Mouse (Mus musculus) stomach, postnatal 0 days (tissue): ENCODE results near the gene Cenpj. TPM values are rescaled to one million over a fixed set of nuclear protein-coding genes. Genes with fewer than 3 reads are reported as not detected.
A peak's percentile ranks its signal among the peaks of the same experiment; 100 is the strongest.

Source experiments
- ATAC-seq: fragments of 200-750 bp; cut with Nextera tagmentation; 2 replicates; pipeline ENCODE4 v1.8.0; 2017; ENCODE audit not compliant: low FRiP score, low TSS enrichment
- DNase-seq: peaks from one replicate; pipeline ENCODE4 v3.0.0-alpha.2; 2016; ENCODE audit warnings: low spot score
- H3K27ac ChIP-seq: fragments of 300-500 bp; sonication (generic); replicated peaks from 2 replicates; pipeline ENCODE4 v1.5.1; 2014; ENCODE audit warnings: mild to moderate bottlenecking, control low read depth
- H3K27me3 ChIP-seq: fragments of 300-500 bp; sonication (generic); 2 replicates; pipeline ENCODE4 v1.6.1; 2014; ENCODE audit warnings: low read length; ENCODE audit not compliant: control insufficient read depth, insufficient read depth
- H3K36me3 ChIP-seq: fragments of 300-500 bp; sonication (generic); 2 replicates; pipeline ENCODE4 v1.6.1; 2014; ENCODE audit warnings: low read length, mixed read lengths; ENCODE audit not compliant: control insufficient read depth, insufficient read depth
- H3K4me1 ChIP-seq: fragments of 300-500 bp; sonication (generic); replicated peaks from 2 replicates; pipeline ENCODE4 v1.6.1; 2014; ENCODE audit warnings: antibody characterized with exemption; ENCODE audit not compliant: control insufficient read depth, insufficient read depth
- H3K4me2 ChIP-seq: fragments of 300-500 bp; sonication (generic); replicated peaks from 2 replicates; pipeline ENCODE4 v1.6.1; 2014; ENCODE audit warnings: low read depth, mild to moderate bottlenecking, control low read depth, moderate library complexity
- H3K4me3 ChIP-seq: fragments of 300-500 bp; sonication (generic); 2 replicates; pipeline ENCODE4 v1.5.1; 2014; ENCODE audit warnings: low read depth, low read length, control low read depth
- H3K9ac ChIP-seq: fragments of 300-500 bp; sonication (generic); 2 replicates; pipeline ENCODE4 v1.6.1; 2014; ENCODE audit warnings: mild to moderate bottlenecking, low read length, control low read depth, mixed read lengths
- H3K9me3 ChIP-seq: fragments of 300-500 bp; sonication (generic); 2 replicates; pipeline ENCODE4 v1.6.1; 2016; ENCODE audit warnings: low read length; ENCODE audit not compliant: control insufficient read depth
- CTCF ChIP-seq: IDR thresholded peaks from 2 replicates; pipeline ENCODE4 v1.5.1; 2016; ENCODE audit warnings: antibody characterized with exemption, low read depth, mild to moderate bottlenecking, moderate library complexity
- EP300 ChIP-seq: optimal IDR thresholded peaks from 2 replicates; pipeline ENCODE3; 2016; ENCODE audit warnings: antibody characterized with exemption
- WGBS: fragments of 180-500 bp; shearing (Covaris S2); extraction: QIAGEN DNeasy Blood & Tissue Kit; methylation state at CpG from one replicate; pipeline ENCODE4 v1.1.7; 2014; 5-methylcytosine and 5-hydroxymethylcytosine counted together
- polyA plus RNA-seq: library from polyadenylated mRNA; unstranded; fragments of >200 nt; fragmentation: Nextera tagmentation; extraction: Ambion mirVana; gene quantifications from 2 replicates; pipeline ENCODE4 v1.2.1, GENCODE M21; 2015

The Cenpj gene
- polyA plus RNA-seq, 1 experiment from 2014 or later = 1.9 TPM

DNA sequence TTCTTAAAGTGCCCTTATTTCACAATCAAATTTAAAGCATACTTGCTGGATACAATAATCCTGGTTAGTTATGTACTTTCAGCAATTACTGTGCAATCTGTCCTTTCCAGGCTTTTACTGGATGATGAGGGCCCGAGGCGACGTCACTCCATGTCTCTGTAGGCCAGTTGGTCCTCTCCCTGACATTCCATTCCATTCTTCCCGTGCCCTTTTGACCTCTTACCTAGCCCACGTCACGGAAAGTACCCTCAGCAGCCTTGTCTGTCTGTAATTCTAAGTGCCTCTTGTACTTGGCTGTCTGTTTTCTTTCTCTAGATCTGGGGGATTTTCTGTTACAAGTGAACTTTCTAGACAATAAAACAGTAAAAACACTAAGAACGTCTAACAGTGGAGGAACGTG lies 3.8 kb upstream of the Cenpj start:
- Histone ChIP-seq H3K36me3 (no peaks in the 10 kb centered on the region), H3K4me2 (no peak overlapping the region), H3K9me3 (no peaks in the 10 kb centered on the region), H3K27ac (no peak overlapping the region), H3K27me3 (no peaks in the 10 kb centered on the region), H3K9ac (no peak overlapping the region), H3K4me1 (no peaks in the 10 kb centered on the region), H3K4me3 (no peak overlapping the region)
- ATAC-seq = no peak
- DNase-seq = no peak
- TF ChIP-seq EP300 (no peak), CTCF (no peak)
- 59% methylated on average over 8 of the region's 8 CpGs for WGBS

DNA sequence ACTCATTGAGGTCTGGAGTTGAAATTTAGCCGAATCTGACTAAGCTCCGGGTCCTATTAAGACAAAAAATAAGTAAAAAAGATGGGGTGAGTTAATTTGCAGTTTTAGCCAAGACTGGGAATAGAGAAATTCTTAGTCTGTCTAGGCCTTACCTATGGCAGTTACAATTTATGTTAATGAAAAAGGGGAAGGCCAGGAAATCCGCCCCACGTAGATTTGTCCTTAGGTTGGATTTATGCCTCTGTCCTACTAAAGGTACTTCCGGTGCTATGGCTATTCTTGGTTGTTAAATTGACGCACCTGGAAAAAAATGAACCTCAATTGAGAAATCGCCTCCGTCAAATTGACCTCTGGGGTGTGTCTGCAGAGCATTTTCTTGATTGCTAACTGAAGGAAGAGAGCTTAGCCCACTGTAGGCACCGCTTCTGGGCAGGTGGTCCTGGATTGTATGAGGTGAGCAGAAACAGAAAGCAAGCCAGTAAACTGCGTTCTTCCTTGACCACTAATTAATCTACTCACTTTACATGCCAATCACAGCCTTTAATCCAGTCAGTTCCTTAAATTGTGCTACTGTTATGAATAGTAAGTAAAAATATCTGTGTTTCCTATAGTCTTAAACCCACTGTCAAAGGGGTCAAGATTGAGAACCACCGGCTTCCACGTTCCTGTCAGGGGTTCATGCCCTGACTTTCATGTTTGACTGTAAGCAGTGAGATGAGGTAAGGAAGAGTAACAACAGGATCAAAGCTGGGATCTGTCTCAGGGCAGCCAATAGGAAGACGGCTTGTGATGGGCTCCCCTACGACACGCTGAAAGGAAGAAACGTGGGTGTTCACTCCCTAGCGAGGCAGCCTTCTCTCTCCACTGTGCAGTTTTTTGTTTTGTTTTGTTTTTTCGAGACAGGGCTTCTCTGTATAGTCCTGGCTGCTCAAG lies 1.0 kb upstream of the Cenpj start:
- peak overlapping the region; percentile 67 for H3K9ac ChIP-seq

DNA sequence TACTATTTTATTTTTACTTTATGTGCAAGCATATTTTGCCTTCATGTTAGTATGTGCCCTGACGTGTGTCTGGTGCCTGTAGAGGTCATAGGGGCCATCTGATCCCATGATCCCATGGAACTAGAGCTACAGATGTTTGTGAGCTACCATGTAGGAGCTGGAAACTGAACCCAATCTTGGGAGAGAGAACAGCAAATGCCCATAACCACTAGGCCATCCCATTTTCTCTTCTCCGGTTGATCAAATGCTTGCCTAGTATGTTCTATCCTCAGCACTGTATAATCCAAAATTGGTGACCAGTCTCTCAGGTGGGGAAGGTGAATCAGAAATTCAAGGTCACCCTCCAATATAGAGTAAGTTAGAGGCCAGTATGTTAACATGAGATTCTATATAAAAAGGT lies 2.7 kb downstream of the Cenpj start:
- H3K27ac ChIP-seq = no peak overlapping the region
- no peaks in the 10 kb centered on the region for H3K27me3 ChIP-seq
- TF ChIP-seq CTCF (no peak), EP300 (no peak)
- DNase-seq (no peak), ATAC-seq (no peak)
- H3K9me3 ChIP-seq = no peaks in the 10 kb centered on the region
- H3K36me3 ChIP-seq = no peaks in the 10 kb centered on the region
- H3K4me2 ChIP-seq = peak overlapping the region; percentile 57
- H3K4me1 ChIP-seq = no peaks in the 10 kb centered on the region
- H3K4me3 ChIP-seq = no peak overlapping the region
- 69% methylated on average over 2 of the region's 2 CpGs for WGBS
- H3K9ac ChIP-seq = no peak overlapping the region

More for the DNA sequence above, 1.0 kb upstream of the Cenpj start:
- peak overlapping the region; percentile 62 for H3K4me3 ChIP-seq
- DNase-seq (no peak), ATAC-seq (no peak)
- no peaks in the 10 kb centered on the region for H3K36me3 ChIP-seq
- H3K27ac ChIP-seq = peak overlapping the region; percentile 75; the same call in 1 of the 2 replicates
- 67% methylated on average over 18 of the region's 18 CpGs for WGBS
- H3K9me3 ChIP-seq = no peaks in the 10 kb centered on the region
- H3K27me3 ChIP-seq = no peaks in the 10 kb centered on the region
- H3K4me1 ChIP-seq = no peaks in the 10 kb centered on the region
- peak overlapping the region; percentile 73 for H3K4me2 ChIP-seq
- TF ChIP-seq CTCF (no peak), EP300 (no peak)

DNA sequence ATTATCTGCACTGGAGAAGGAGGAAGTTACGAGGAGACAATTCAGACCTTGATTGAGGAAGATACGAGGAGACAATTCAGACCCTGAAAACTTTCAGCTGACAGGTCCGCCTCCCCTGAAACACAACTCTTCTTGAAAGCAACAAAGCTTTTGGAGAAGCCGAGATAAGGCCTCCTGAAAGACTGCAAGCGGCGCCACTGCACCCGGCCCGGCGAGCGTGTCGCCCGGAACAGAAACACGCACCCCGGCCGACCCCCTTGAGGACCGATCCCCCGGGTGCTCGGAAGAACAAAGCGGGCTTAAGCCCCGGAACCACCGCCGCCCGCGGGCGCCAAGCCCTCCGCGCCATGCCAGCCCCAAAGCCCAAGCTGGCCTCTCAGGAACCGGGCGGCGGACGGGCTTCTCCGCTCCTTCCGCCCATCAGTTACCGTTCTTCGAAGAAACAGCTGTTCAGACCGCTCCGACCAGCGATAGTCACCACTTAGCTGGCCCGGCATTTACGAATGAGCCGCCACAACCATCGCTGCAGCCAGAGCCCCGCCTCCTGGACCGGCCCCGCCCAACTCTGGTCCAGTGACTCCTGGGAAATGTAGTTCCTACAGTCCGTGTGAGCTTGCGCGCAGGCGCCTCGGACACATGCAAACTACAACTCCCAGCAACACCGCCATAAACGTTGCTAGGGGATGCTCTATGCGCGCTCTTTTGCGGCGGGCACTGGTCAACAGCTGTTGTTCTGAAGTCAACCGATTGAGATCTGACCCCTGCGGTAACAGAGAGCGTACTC lies 3.7 kb downstream of the Cenpj start:
- Histone ChIP-seq H3K27me3 (no peaks in the 10 kb centered on the region), H3K9ac (peak overlapping the region; percentile 74), H3K9me3 (no peaks in the 10 kb centered on the region), H3K27ac (0 out of 2 replicates have a peak overlapping the region, but pooled peaks have one; percentile 13), H3K4me2 (peak overlapping the region; percentile 95), H3K4me3 (peak overlapping the region; percentile 66), H3K36me3 (no peaks in the 10 kb centered on the region), H3K4me1 (no peaks in the 10 kb centered on the region)
- TF ChIP-seq EP300 = no peak
- 0 out of 2 replicates have a peak, but pooled peaks have one; percentile 5 for TF ChIP-seq CTCF
- ATAC-seq = peak; percentile 98
- WGBS = under 1% methylated on average over 59 of the region's 59 CpGs
- DNase-seq = peak; percentile 96

DNA sequence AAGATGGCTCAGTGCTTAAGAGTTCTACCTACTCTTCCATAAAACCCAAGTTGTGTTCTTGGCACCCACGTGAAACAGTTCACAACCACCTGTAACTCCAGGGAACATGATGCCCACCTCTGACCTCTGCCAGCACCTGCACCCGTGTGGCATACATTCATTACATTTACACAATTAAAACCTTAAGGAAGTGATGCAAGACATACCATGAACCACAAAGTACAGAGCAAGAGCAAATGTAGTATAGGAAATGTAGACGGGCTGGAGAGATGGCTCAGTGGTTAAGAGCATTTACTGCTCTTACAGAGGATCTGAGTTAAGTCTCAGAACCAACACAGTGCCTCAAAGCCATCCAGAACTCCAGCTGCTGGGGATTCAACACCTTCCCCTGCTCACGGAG lies 6.2 kb downstream of the Cenpj start:
- Histone ChIP-seq H3K9me3 (no peaks in the 10 kb centered on the region), H3K4me3 (no peak overlapping the region), H3K4me2 (no peak overlapping the region), H3K9ac (no peak overlapping the region), H3K4me1 (no peaks in the 10 kb centered on the region), H3K27me3 (no peaks in the 10 kb centered on the region), H3K36me3 (no peaks in the 10 kb centered on the region), H3K27ac (no peak overlapping the region)
- no peak for ATAC-seq
- TF ChIP-seq EP300 = no peak
- no peak for DNase-seq
- 80% methylated on average over 4 of the region's 4 CpGs for WGBS
